14 mouse cellular contexts compared by ENCODE assay signal in the genomic region with DNA sequence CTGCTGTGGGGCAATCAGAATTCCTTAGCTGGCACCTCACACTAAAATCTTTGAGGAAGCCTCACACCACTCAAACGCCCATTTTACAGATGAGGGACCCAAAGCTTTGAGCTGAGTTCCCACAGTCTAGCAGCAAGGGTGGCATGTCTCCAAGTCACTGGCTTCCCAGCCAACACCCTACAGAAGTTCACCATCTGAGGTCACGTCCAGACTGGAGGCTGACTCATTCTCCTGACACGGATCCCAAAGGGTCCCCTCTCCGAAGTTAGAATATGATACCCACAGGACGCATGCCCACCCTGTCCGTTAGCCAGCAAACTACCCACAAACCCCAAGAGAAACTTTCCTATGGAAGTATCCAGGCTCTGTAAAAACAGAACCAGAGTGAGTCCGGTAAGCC. TPM values are rescaled to one million over a fixed set of nuclear protein-coding genes. Genes with fewer than 3 reads are reported as not detected.
A peak's percentile ranks its signal among the peaks of the same experiment; 100 is the strongest.
DNase-seq lines count a peak whose midpoint lies in the region; TF ChIP-seq lines count a peak whose summit lies in the region.
"Had no signal": no experiment of that assay in that cellular context is flagged by ENCODE, and none has a peak within 500 bp of the region (broad histone marks: within the 10 kb centered on the region; RNA-seq: fewer than 3 reads in every experiment).

No protein-coding gene starts in this region.

- TF ChIP-seq POLR2A in lung, adult 2 months (IDR thresholded peaks at IDR 0.05; ENCODE audit: borderline replicate concordance, extremely low read depth, low read depth, low read length): no peak
- no peak for TF ChIP-seq POLR2A in embryonic fibroblast, embryonic 13.5 days (IDR thresholded peaks at IDR 0.05; ENCODE audit: low read depth, low read length)
- no peak for TF ChIP-seq POLR2A in small intestine, adult 2 months (IDR thresholded peaks at IDR 0.05; ENCODE audit: low read depth, low read length)

- no peak for TF ChIP-seq CTCF in lung, adult 2 months (IDR thresholded peaks at IDR 0.05; ENCODE audit: insufficient read depth, low read length)
- TF ChIP-seq CTCF in embryonic fibroblast, embryonic 13.5 days (IDR thresholded peaks at IDR 0.05; ENCODE audit: borderline replicate concordance, insufficient read depth, low read length): no peak
- no peak for TF ChIP-seq CTCF in small intestine, adult 2 months (IDR thresholded peaks at IDR 0.05; ENCODE audit: extremely low read depth, insufficient read length, insufficient replicate concordance, low read depth, low read length)

- peaks cover 23% of the 10 kb centered on the region for H3K4me1 ChIP-seq in lung, adult 2 months (ENCODE audit: control insufficient read depth, insufficient read depth, low read length)
- peaks cover 11% of the 10 kb centered on the region for H3K4me1 ChIP-seq in embryonic fibroblast, embryonic 13.5 days (ENCODE audit: control insufficient read depth, insufficient read depth, low read length)
- H3K4me1 ChIP-seq in small intestine, adult 2 months (ENCODE audit: control insufficient read depth, insufficient read depth, insufficient read length, low read length): peaks cover 23% of the 10 kb centered on the region

- WGBS in lung, adult 2 months: 47% methylated on average over 7 of the region's 7 CpGs
- 72% methylated on average over 7 of the region's 7 CpGs for WGBS in small intestine, adult 2 months

- peak; percentile 95 for DNase-seq in heart, adult 11 months
- DNase-seq in heart, postnatal 36 days: no peak
- DNase-seq in lung, postnatal 10 days: peak; percentile 55
- no peak for DNase-seq in lung, adult 2 months
- DNase-seq in cerebellum, postnatal 36 days: no peak
- DNase-seq in embryo, embryonic 10 days (ENCODE audit: low spot score): no peak
- DNase-seq: adrenal gland, postnatal 25 days; left cerebral cortex, postnatal 4 days; right cerebral cortex, adult 18-20 months; spleen, adult 18-20 months had no signal

- intact Hi-C loops in heart, postnatal 36 days (cut with DNase I): no loop called here

- H3K36me3 ChIP-seq in small intestine, adult 2 months (ENCODE audit: control insufficient read depth, insufficient read depth, low read length): no peaks in the 10 kb centered on the region
- H3K36me3 ChIP-seq: midbrain, embryonic 13.5 days had no signal

- H3K27me3 ChIP-seq in small intestine, adult 2 months (ENCODE audit: control insufficient read depth, insufficient read depth, low read length): no peaks in the 10 kb centered on the region
- H3K27me3 ChIP-seq: midbrain, embryonic 13.5 days had no signal

- H3K27ac ChIP-seq in embryonic fibroblast, embryonic 13.5 days (ENCODE audit: insufficient read depth, low read length): peak overlapping the region; percentile 78
- H3K27ac ChIP-seq in small intestine, adult 2 months (ENCODE audit: insufficient read depth, low read depth, low read length): peak overlapping the region; percentile 14; the same call in 1 of the 2 replicates
- H3K27ac ChIP-seq: liver, embryonic 14.5 days; midbrain, embryonic 13.5 days had no signal

- no peak overlapping the region for H3K4me3 ChIP-seq in lung, adult 2 months (replicated peaks; ENCODE audit: extremely low read depth, low read depth, low read length)
- H3K4me3 ChIP-seq in embryonic fibroblast, embryonic 13.5 days (ENCODE audit: insufficient read depth, low read length): no peak overlapping the region
- H3K4me3 ChIP-seq in small intestine, adult 2 months (ENCODE audit: low read depth, low read length): no peak overlapping the region
- H3K4me3 ChIP-seq: midbrain, embryonic 13.5 days had no signal

RNA-seq across cellular contexts. Expression of gene Elk3, which starts 39.1 kb away (rescaled TPM):
- 10 to 100 TPM; 42.0 to 53.5 TPM for total RNA-seq in heart, postnatal 36 days (2021)
- 76.0 and 99.4 TPM in 2 replicates for polyA plus RNA-seq in lung, adult 2 months (2012; rRNA removed)
- polyA plus RNA-seq in embryonic fibroblast, embryonic 13.5 days (2011; ENCODE audit: insufficient read length, low read depth, missing spikeins): 86.5 and 103 TPM in 2 replicates
- 9.8 and 10.8 TPM in 2 replicates for polyA plus RNA-seq in small intestine, adult 2 months (2012; rRNA removed)

Comparison
In these comparisons a context has a peak if more than half of its experiments do, and no peak if none do; other contexts are left out.
1. DNase-seq: peak in heart, adult 11 months (single experiment) and lung, postnatal 10 days (single experiment); none in heart, postnatal 36 days (0 of 2), lung, adult 2 months (single experiment), cerebellum, postnatal 36 days (0 of 2) and embryo, embryonic 10 days (single experiment).